Mouse (Mus musculus): ENCODE data around the gene Mtcp1.

Mtcp1 gene

DNA sequence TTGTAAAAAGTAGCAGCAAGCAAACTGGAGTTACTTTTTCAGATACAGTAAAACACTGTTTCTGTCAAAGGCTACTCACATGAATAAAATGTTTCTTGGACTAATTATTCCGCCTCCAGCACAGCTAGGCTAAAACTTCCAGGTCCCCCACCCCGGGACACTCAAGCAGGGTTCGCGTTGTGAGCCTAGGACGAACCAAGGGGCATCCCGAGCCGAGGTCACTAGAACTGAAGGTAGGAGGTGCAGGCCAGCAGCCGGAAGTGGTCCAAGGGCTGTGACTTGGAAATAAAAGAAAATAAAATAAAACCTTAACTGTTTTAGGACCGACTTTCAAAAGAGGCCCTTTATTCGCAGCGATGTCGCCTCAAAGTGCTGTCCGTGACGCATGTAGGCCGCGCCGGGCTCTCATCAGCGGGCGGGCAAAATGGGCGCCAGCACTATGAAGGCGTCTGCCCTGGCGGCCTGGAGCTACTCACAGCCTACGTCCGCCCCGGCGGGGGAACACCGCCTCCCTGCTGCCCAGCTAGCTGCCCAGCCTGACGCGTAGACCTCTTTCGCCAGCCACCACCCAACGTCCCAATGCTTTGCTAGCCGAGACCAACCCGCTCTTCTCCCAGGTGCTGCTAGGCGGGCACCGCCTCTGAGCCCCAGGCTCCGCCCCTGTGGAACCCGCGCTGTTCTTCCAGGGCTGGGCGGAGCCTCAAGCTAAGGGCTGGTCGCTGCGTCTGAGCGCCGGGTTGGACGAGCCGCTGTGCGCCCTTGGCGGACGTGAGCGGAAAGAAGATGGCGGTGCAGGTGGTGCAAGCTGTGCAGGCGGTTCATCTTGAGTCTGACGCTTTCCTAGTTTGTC, at the start of gene Mtcp1, which contains the start of the genes Cmc4 and Brcc3:
Mtcp1 (minus strand) TSS at position 653 of the 850 bp plus-strand sequence.
Cmc4 (minus strand) TSS at position 649 of the 850 bp plus-strand sequence.
Brcc3 (plus strand) TSS at position 693 of the 850 bp plus-strand sequence.
- DNase-seq = peak; percentile 99

DNA sequence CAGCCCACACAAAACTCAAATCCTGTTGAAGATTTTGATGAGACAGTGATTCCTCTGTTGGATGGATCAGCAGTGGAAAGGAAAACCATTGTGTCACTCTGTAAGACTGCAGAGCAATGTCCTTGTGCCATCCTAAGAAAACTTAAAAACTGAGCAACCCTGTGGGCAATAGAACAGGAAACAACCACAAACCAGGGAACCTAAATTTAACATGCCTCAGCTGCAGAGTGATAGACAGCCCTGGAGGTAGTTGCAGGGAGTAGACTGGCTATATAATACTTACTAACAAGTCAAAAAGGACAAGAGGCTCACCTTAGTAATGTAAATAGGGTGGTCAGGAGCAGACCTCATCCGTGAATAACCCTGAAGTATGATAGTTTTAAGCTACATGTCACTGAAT, 38.2 kb upstream of the Mtcp1 start:
- DNase-seq = no peak

DNA sequence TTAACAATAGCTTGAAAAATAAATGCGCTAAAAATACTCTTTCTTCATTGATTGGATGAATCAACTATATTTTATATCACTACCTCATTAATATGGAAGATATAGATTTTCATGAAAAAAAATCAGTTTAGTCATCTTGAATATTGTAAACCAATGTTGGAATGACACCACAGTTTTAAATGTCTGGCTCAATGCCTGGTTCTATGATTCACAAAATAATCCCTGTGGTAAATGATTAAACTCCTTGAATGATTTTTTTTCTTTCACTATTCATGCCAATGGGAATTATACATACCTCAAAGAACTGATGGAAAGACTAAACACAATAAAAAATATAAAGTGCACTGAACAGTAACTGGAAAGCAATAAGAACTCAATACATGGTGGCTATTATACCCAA, 6.7 kb downstream of the Mtcp1 start:
- DNase-seq = no peak

DNA sequence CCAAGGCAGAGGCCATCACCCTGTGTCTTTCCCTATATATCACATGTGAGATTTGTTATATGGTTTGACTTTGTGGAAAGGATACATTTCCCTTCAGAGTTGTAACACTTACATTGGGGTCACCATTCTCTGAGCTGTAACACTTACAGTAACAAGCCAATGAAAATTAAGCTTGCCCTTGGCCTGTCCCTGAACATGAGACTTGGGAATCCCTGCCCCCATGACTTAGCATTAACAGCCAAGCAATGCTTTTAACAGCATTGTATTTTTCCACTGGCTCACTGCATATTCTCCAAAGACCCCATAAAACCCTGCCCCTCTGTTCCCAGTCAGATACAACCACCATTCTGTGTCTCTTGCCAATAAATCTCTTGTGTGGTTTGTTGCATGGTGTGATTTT, 13.0 kb downstream of the Mtcp1 start:
- no peak for DNase-seq

DNA sequence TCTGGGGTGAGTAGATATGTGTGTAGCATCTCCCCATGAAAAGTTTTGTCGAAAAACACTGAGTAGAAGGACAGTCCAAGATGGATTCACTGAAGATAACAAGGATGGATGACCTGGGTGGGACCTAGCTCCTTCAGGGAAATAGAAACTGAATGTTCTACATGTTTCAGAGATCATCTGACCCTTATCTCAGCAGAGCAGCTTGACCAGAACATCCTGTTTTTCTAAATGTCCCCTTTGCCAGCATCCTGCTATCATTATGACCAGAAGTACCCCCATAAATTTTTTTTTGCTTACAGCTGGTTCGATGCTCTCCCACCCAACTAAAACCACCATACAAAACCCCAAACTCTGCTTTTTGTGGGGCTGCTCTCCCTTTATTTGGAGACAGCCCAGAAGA, 13.7 kb downstream of the Mtcp1 start:
- DNase-seq = peak; percentile 93

DNA sequence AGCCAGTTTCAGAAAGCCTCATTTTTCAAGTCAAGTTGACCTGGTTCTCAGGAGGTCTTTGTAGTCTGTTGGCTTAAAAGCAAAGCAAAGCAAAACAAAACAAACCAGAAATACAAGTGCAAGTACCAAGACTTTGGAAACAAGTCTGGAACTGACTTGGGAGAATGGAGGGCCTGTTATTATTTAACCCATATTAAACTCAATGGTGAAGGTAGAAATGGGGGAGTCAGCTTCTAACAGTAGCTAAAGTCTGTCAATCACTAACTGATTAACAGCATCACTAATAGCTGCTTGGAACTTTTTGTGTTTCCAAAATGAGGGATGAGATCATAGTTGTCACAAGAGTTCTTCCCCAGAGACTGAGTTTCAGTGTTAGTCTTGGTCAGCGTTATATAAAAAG, 16.9 kb downstream of the Mtcp1 start:
- DNase-seq = no peak

DNA sequence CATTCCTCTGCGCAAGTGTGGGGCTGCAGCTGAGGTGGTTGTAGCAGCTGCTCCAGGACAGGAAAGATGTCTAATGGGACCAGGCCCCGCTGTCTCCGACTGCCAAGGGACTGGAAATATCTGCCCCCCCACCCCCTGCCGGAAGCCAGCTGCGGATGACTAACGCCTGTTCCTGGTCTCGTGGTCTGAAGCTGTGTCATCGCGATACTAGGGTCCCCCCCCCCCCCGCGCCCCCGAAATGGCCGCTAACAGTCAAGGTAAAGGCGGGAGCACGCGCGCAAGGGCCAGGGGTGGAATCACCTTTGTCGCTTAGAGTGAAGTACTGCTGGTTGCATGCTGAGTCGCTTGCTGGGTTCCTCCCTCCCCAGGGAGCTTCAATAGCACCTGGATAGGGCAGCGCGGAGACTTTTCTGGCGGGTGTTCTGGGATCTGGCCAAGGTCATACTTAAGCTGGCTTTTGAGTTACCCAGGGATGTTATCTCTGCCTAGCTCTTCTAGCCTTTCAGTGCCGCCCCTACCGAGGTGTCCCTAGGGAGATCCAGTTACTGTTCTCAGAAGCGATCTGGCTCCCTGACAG, 34.1 kb downstream of the Mtcp1 start, which contains the start of the genes Fundc2 and F8:
Fundc2 (plus strand) TSS at position 205 of the 577 bp plus-strand sequence.
F8 (minus strand) TSS at position 421 of the 577 bp plus-strand sequence.
- DNase-seq = peak; percentile 99

DNA sequence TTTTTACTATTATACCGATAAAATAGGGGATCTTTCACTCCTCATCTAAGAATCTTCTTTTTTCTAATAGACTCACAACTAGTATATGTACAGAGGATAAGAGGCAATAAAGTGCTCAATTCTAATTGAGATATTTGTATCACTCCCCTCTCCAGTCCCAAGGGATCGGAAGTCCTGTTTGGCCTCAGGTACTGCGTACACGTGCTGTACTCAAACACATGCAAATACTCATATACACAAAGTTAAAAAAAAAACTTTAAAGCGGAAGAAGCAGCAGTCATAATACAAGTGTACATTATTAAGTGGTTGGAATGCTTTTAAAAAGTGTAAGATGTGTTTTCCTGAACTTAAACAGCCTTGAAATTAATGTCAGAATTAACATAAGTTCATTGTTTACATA, 34.7 kb downstream of the Mtcp1 start:
- no peak for DNase-seq

DNA sequence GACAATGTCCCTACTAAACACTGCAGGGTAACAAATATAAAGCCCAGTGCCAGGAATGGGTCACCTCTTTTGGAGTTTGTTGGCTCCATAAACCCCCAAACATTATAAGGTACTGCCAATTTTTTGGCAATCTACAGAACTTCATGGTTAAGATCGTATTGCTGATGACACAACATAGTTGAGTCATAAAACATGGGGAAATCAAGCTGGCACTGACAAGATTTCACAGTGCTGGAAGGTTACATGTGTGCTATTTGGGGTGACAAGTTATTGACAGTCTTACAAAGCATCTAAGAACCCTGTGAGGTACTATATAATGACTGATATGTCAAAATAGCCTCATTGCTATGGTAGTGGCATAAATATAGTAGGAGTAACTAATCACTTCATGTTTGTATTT, 35.2 kb downstream of the Mtcp1 start:
- DNase-seq = no peak

DNA sequence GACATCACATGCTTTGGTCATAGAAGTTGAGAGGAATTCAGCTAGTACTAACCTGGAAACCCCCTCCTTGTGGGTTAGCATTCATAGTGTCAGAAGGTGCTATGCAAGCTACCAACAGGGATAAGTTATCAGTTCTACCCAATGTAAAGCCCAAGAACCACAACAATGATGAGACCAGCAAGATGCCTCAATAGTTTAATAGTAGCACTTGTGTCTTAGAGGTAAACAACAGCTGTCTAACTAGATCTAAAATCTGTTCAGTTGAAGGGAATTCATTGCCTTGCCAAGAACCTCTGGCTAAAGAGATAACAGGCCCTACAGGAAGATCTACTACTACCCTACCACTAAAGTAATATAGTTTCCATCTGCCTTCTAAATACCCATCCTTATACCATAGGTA, 39.6 kb downstream of the Mtcp1 start:
- DNase-seq = no peak

DNA sequence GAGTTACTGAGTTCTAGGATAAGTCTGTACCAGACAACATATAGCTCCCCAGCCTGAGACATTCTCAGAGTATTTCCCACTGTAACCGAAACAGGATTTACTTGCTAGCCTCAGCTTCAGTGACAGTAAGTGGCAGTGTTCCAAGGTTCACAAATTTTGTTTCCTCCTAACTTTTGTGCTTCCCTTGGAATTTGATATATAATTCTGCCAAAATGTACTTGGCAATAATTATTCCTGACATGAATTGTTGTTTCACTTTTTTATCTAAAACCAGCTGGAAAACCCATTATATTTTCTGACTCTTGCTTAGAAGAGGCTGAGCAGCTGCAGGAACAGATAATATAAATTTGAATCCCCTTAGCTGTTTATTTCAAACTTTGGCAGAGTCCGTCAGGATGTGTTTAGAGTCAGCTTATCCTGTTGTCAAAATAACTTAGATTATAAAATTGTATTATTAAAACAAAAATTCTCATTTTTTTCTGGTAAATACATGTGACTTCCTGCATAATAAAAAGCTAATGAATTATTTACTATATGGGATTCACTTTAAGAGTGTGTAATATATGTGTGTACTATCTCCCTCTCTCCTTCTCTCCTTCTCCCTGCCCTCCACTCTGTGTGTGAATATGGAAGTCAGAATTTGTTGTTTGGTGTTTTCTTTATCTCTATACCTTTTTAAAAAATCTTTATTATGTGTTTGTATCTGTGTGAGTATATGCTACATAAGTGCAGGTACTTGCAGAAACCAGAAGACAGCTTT, 43.5 kb downstream of the Mtcp1 start:
- no peak for DNase-seq

DNA sequence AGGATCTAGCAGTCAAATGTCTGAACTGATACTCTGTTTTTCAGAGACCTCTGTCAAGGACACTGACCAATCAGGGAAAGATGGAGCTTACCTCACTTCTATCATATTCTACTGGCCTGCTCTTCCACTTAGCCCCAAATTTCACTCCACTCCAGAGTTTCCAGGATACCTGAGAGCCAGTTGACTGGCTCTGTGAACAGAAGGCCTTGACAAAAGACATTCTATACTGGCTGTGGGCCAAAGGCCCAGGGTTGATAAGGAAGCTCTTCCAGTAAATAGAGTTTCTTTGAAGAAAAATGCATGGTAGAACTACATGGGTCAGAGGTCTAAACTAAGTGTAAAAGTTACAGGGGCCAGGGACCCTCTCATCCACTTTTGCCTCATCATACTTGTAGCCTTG, 46.2 kb downstream of the Mtcp1 start:
- peak; percentile 79 for DNase-seq
